Mouse (Mus musculus): Measurements from ENCODE around the gene Atp2a1.

Gene Atp2a1

GRCm38 (mm10) chr7:126472713-126473112 is 9.8 kb upstream of the Atp2a1 start:
- no peak for DNase-seq (ENCODE audit: low spot score in 2 of 2)

GRCm38 (mm10) chr7:126472306-126472705 is 9.4 kb upstream of the Atp2a1 start:
- peak; percentile 72 to 74 for DNase-seq (ENCODE audit: low spot score in 2 of 2)

DNA sequence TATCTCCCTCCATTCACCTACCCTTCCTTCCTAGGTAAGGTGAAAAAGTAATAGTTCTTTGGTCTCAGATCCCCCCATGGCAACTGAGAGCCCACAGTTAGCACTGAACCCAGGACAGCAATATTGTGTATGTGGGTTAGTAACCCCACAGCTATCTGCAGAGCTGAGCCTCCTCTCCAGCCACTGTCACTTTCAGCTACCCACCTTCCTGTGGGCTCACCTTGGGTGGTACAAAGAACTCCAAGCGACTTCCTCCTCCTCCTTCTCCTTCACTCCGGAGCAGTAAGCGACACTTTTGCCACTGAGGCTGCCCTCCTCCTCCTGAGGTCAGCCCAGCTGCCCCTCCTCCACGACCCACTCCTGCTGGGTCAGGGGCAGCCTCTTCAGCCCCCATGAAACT is 8.9 kb upstream of the Atp2a1 start:
- DNase-seq (ENCODE audit: low spot score in 2 of 2), result no peak

- no peak for DNase-seq (ENCODE audit: low spot score in 2 of 2)
Observed at GRCm38 (mm10) chr7:126471361-126471760, 8.5 kb upstream of the Atp2a1 start.

DNA sequence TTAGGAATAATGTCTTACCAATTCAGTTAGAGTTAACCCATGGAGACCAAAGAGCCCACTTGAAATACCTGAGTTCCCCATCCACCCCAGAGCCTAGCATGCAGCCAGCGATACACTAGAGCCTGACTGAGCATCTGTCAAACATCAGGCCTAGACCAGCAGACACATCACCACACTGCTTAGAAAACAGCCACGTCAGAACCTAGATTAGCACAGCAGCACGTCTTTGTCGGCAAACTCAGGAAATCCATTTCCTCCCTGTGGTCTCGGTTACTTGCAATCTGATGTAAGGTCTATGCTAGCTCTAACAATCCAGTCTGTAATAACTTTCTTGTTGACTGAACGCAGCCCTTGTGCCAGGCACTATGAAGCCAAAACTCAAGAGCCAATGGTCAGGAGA is 7.2 kb upstream of the Atp2a1 start:
- peak; percentile 36 to 55 for DNase-seq (ENCODE audit: low spot score in 2 of 2)

- DNase-seq (ENCODE audit: low spot score in 2 of 2), result no peak
Observed at GRCm38 (mm10) chr7:126467834-126468627, 5.1 kb upstream of the Atp2a1 start.

- peak in 1 of 2 experiments; percentile 67 for DNase-seq (ENCODE audit: low spot score in 2 of 2)
Observed at GRCm38 (mm10) chr7:126467271-126467670, 4.4 kb upstream of the Atp2a1 start.

- no peak for DNase-seq (ENCODE audit: low spot score in 2 of 2)
Observed at GRCm38 (mm10) chr7:126466707-126467106, 3.8 kb upstream of the Atp2a1 start.

GRCm38 (mm10) chr7:126466116-126466515 is 3.2 kb upstream of the Atp2a1 start:
- DNase-seq (ENCODE audit: low spot score in 2 of 2), result no peak

- no peak for DNase-seq (ENCODE audit: low spot score in 2 of 2)
Observed at GRCm38 (mm10) chr7:126465246-126466030, 2.5 kb upstream of the Atp2a1 start.

GRCm38 (mm10) chr7:126464836-126465235 is 1.9 kb upstream of the Atp2a1 start:
- no peak for DNase-seq (ENCODE audit: low spot score in 2 of 2)

- DNase-seq (ENCODE audit: low spot score in 2 of 2), result no peak
Observed at GRCm38 (mm10) chr7:126464121-126464520, 1.2 kb upstream of the Atp2a1 start.

- no peak for DNase-seq (ENCODE audit: low spot score in 2 of 2)
Observed at GRCm38 (mm10) chr7:126463547-126463946, 639 bp upstream of the Atp2a1 start.

DNA sequence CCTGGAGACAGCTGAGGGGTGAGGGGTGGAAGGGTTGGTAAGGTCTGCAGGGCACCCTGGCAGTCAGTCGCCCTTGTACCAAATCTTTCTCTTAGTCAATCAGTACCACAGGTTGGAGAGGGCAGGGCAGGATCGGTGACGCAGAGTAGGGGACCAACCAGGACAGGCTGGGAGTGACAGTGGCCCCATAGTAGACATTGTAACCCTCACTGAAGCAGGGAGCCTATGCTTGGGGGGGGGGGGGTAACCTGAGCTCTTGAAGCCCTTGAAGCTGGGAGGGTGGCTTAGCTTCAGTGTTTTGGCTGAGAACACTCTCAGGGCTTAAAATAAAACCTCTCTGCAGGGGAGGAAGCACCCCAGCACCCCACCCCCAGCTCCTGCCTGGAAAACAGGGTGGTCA is 1.3 kb downstream of the Atp2a1 start:
- no peak for DNase-seq (ENCODE audit: low spot score in 2 of 2)

DNA sequence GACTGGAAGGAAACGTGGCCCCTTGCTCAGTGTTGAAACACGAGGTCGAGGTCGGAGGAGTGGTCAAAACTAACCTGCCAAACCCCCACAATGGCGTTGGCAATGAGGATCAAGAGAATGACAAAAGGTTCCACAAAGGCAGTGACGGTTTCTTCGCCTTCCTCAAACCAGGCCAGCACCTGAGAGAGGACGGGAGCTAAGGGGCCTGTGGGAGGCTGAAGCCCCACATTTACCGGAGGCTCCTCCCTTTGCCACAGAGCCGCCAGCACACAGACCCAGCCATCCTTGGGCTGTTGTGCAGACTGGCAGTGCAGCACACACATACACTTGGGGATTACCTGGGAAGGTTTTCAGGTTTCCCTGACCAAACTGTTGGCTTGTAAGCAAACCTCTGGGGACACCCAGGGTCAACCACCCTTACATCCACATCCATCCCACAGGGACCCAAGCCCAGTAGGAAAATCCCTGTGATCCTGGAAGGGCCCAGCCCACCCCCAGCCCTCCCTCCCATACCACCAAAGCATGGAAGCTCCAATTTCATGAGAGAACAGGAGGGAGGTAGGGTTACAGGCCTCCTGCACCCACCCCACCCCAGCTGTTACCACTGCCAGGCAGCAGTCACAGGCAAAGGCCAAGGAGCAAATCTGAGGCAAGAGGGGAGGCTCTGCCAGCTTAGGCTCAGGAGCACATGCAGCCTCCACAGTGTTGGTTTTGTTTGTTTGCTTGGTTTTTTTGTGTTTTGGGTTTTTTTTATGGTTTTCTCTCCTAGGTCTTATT is 2.1 kb downstream of the Atp2a1 start:
- DNase-seq (ENCODE audit: low spot score in 2 of 2), result no peak

GRCm38 (mm10) chr7:126458844-126459618 is 3.9 kb downstream of the Atp2a1 start:
- no peak for DNase-seq (ENCODE audit: low spot score in 2 of 2)

GRCm38 (mm10) chr7:126458225-126458624 is 4.7 kb downstream of the Atp2a1 start:
- DNase-seq (ENCODE audit: low spot score in 2 of 2), result no peak

GRCm38 (mm10) chr7:126456382-126457266 is 6.3 kb downstream of the Atp2a1 start:
- DNase-seq (ENCODE audit: low spot score in 2 of 2), result no peak

- no peak for DNase-seq (ENCODE audit: low spot score in 2 of 2)
Observed at GRCm38 (mm10) chr7:126455242-126455641, 7.7 kb downstream of the Atp2a1 start.

GRCm38 (mm10) chr7:126453861-126454260 is 9.0 kb downstream of the Atp2a1 start:
- no peak for DNase-seq (ENCODE audit: low spot score in 2 of 2)
